In genomic region chr12:12420841-12421579, GRCm38 (mm10) we compare ENCODE assay signal across 8 mouse cellular contexts.
A peak's percentile ranks its signal among the peaks of the same experiment; 100 is the strongest.
DNase-seq lines count a peak whose midpoint lies in the region; ATAC-seq lines count a peak whose summit lies in the region.

No protein-coding gene starts in this region.

- intact Hi-C loops in heart, postnatal 36 days (cut with DNase I) = loop anchor here (1.0 to 10.0 kb wide), 5 partner anchors 202 to 794 kb away; no protein-coding TSS in a partner anchor

- H3K27me3 ChIP-seq in forebrain, embryonic 16.5 days (replicated peaks; ENCODE audit: control insufficient read depth, insufficient read depth, low read length) = no peaks in the 10 kb centered on the region
- H3K27me3 ChIP-seq in neural tube, embryonic 15.5 days (replicated peaks) = no peaks in the 10 kb centered on the region

- H3K36me3 ChIP-seq in forebrain, embryonic 16.5 days (ENCODE audit: control insufficient read depth, insufficient read depth) = no peaks in the 10 kb centered on the region
- no peaks in the 10 kb centered on the region for H3K36me3 ChIP-seq in neural tube, embryonic 15.5 days

- H3K4me2 ChIP-seq in forebrain, embryonic 16.5 days (ENCODE audit: low read length) = peak overlapping the region; percentile 63
- H3K4me2 ChIP-seq in neural tube, embryonic 15.5 days = peak overlapping the region; percentile 70

- H3K9ac ChIP-seq in forebrain, embryonic 16.5 days (replicated peaks; ENCODE audit: low read depth, low read length) = peak overlapping the region; percentile 85
- peak overlapping the region; percentile 71 for H3K9ac ChIP-seq in neural tube, embryonic 15.5 days (replicated peaks)

- 9% methylated on average over 25 of the region's 25 CpGs for WGBS in forebrain, embryonic 16.5 days
- 10% methylated on average over 25 of the region's 25 CpGs for WGBS in neural tube, embryonic 15.5 days

- no peaks in the 10 kb centered on the region for H3K9me3 ChIP-seq in forebrain, embryonic 16.5 days (ENCODE audit: control insufficient read depth, low read length)
- no peaks in the 10 kb centered on the region for H3K9me3 ChIP-seq in neural tube, embryonic 15.5 days (replicated peaks)

- peak; percentile 97 for ATAC-seq in forebrain, embryonic 16.5 days
- peak; percentile 97 for ATAC-seq in neural tube, embryonic 15.5 days (ENCODE audit: low FRiP score)

- H3K4me1 ChIP-seq in forebrain, embryonic 16.5 days (replicated peaks; ENCODE audit: control insufficient read depth, insufficient read depth, low read length) = peaks cover 12% of the 10 kb centered on the region; the same call in 1 of the 2 replicates
- peaks cover 8% of the 10 kb centered on the region for H3K4me1 ChIP-seq in neural tube, embryonic 15.5 days

- DNase-seq in ES-CJ7 (ENCODE audit: low read depth, low spot score) = peak; percentile 75
- peak; percentile 61 for DNase-seq in cerebellum, adult 11-12 months
- DNase-seq in heart, postnatal 36 days = peak; percentile 81 to 84
- peak; percentile 67 to 89 for DNase-seq in layer of hippocampus, adult 18-20 months (ENCODE audit: low spot score in 2 of 2)
- DNase-seq in lung, adult 18-20 months = peak; percentile 71 to 84
- peak; percentile 82 for DNase-seq in testis, postnatal 10 days (ENCODE audit: low spot score)

- peak overlapping the region; percentile 63 for H3K27ac ChIP-seq in forebrain, embryonic 16.5 days (ENCODE audit: low read length)
- peak overlapping the region; percentile 68; the same call in 1 of the 2 replicates for H3K27ac ChIP-seq in neural tube, embryonic 15.5 days (replicated peaks)

- peak overlapping the region; percentile 43 for H3K4me3 ChIP-seq in forebrain, embryonic 16.5 days (replicated peaks; ENCODE audit: low read length)
- H3K4me3 ChIP-seq in neural tube, embryonic 15.5 days (replicated peaks) = peak overlapping the region; percentile 43

Comparison
In these comparisons a context has a peak if more than half of its experiments do, and no peak if none do; other contexts are left out.
1. Peak in every context shown above with its lines: DNase-seq, ATAC-seq, H3K4me3 ChIP-seq and H3K27ac ChIP-seq.